15 mouse cellular contexts compared by ENCODE assay signal in genomic region chr13:104542123-104542758, GRCm38 (mm10).
DNase-seq lines count a peak whose midpoint lies in the region; ATAC-seq and TF ChIP-seq lines count a peak whose summit lies in the region.
"Had no signal": no experiment of that assay in that cellular context is flagged by ENCODE, and none has a peak within 500 bp of the region (broad histone marks: within the 10 kb centered on the region; RNA-seq: fewer than 3 reads in every experiment).

No protein-coding gene starts in this region.

- H3K27ac ChIP-seq in heart, postnatal 0 days (ENCODE audit: low read depth) = peak overlapping the region; percentile 16; the same call in 1 of the 2 replicates
- peak overlapping the region; percentile 2; the same call in 1 of the 2 replicates for H3K27ac ChIP-seq in brown adipose tissue, adult 24 weeks (replicated peaks; ENCODE audit: low read depth, low read length)
- H3K27ac ChIP-seq in intestine, postnatal 0 days (ENCODE audit: low read depth, low read length) = peak overlapping the region; percentile 10; the same call in 1 of the 2 replicates
- no peak overlapping the region for H3K27ac ChIP-seq in thymus, adult 2 months (ENCODE audit: control insufficient read depth, insufficient read depth, low read length)
- H3K27ac ChIP-seq: limb, embryonic 12.5 days; liver, embryonic 15.5 days had no signal

- 73% methylated on average over 10 of the region's 10 CpGs for WGBS in heart, postnatal 0 days
- 70% methylated on average over 10 of the region's 10 CpGs for WGBS in intestine, postnatal 0 days
- 90% methylated on average over 10 of the region's 10 CpGs for WGBS in thymus, adult 2 months

- no peak for TF ChIP-seq POLR2A in thymus, adult 2 months (IDR thresholded peaks at IDR 0.05; ENCODE audit: control insufficient read depth, extremely low read depth, insufficient read depth, low read length, poor library complexity)

- H3K9ac ChIP-seq in heart, postnatal 0 days (replicated peaks; ENCODE audit: low read depth, low read length) = no peak overlapping the region
- H3K9ac ChIP-seq in intestine, postnatal 0 days (ENCODE audit: low read depth, low read length) = no peak overlapping the region
- H3K9ac ChIP-seq: limb, embryonic 12.5 days; liver, embryonic 15.5 days had no signal

- H3K4me3 ChIP-seq in heart, postnatal 0 days (ENCODE audit: low read depth, low read length) = no peak overlapping the region
- H3K4me3 ChIP-seq in brown adipose tissue, adult 24 weeks (ENCODE audit: insufficient read depth, low read depth, low read length) = no peak overlapping the region
- H3K4me3 ChIP-seq in intestine, postnatal 0 days (ENCODE audit: low read depth, low read length) = no peak overlapping the region
- no peak overlapping the region for H3K4me3 ChIP-seq in thymus, adult 2 months (ENCODE audit: control insufficient read depth, insufficient read depth, low read length)
- H3K4me3 ChIP-seq: limb, embryonic 12.5 days; liver, embryonic 15.5 days; myocyte had no signal

- H3K4me1 ChIP-seq in heart, postnatal 0 days (ENCODE audit: control insufficient read depth, insufficient read depth) = peaks cover 4% of the 10 kb centered on the region; the same call in 1 of the 2 replicates
- peaks cover 2% of the 10 kb centered on the region; the same call in 1 of the 2 replicates for H3K4me1 ChIP-seq in brown adipose tissue, adult 24 weeks (ENCODE audit: control insufficient read depth, insufficient read depth, insufficient read length, low read length)
- no peaks in the 10 kb centered on the region for H3K4me1 ChIP-seq in intestine, postnatal 0 days (replicated peaks; ENCODE audit: control insufficient read depth, insufficient read depth, low read length)
- no peaks in the 10 kb centered on the region for H3K4me1 ChIP-seq in thymus, adult 2 months (replicated peaks; ENCODE audit: control insufficient read depth, insufficient read depth, low read length)
- H3K4me1 ChIP-seq: liver, embryonic 15.5 days had no signal

- H3K36me3 ChIP-seq in heart, postnatal 0 days (replicated peaks; ENCODE audit: control insufficient read depth, insufficient read depth, low read length) = no peaks in the 10 kb centered on the region
- no peaks in the 10 kb centered on the region for H3K36me3 ChIP-seq in intestine, postnatal 0 days (ENCODE audit: control insufficient read depth, insufficient read depth)
- H3K36me3 ChIP-seq in thymus, adult 2 months (ENCODE audit: control insufficient read depth, insufficient read depth, low read length) = no peaks in the 10 kb centered on the region
- H3K36me3 ChIP-seq: limb, embryonic 12.5 days; liver, embryonic 15.5 days had no signal

- no peak for TF ChIP-seq CTCF in heart, postnatal 0 days (IDR thresholded peaks at IDR 0.05; ENCODE audit: low read depth)
- no peak for TF ChIP-seq CTCF in intestine, postnatal 0 days (IDR thresholded peaks at IDR 0.05; ENCODE audit: low read depth)
- no peak for TF ChIP-seq CTCF in thymus, adult 2 months (IDR thresholded peaks at IDR 0.05; ENCODE audit: borderline replicate concordance, control insufficient read depth, extremely low read depth, insufficient read depth, low read length, poor library complexity)

- no peaks in the 10 kb centered on the region for H3K9me3 ChIP-seq in heart, postnatal 0 days (replicated peaks; ENCODE audit: control insufficient read depth, low read length)
- H3K9me3 ChIP-seq in intestine, postnatal 0 days (ENCODE audit: control insufficient read depth) = no peaks in the 10 kb centered on the region
- H3K9me3 ChIP-seq: limb, embryonic 12.5 days; liver, embryonic 15.5 days had no signal

- no peak for TF ChIP-seq EP300 in heart, postnatal 0 days (IDR thresholded peaks at IDR 0.05; ENCODE audit: low read depth)

- no peak overlapping the region for H3K4me2 ChIP-seq in heart, postnatal 0 days (ENCODE audit: low read depth, low read length)
- H3K4me2 ChIP-seq in intestine, postnatal 0 days (replicated peaks; ENCODE audit: low read depth) = no peak overlapping the region
- H3K4me2 ChIP-seq: limb, embryonic 12.5 days; liver, embryonic 15.5 days; midbrain, embryonic 11.5 days had no signal

- DNase-seq in heart, postnatal 0 days (ENCODE audit: low spot score) = no peak
- DNase-seq in heart, adult 18-20 months = no peak
- no peak for DNase-seq in layer of hippocampus, adult 11-12 months (ENCODE audit: low spot score)
- DNase-seq in thymus, adult 2 months = no peak
- DNase-seq in gastrocnemius, postnatal 36 days = no peak
- DNase-seq: cerebellum, adult 11-12 months had no signal

- no peak for ATAC-seq in heart, postnatal 0 days (ENCODE audit: insufficient read depth, low read depth)
- no peak for ATAC-seq in intestine, postnatal 0 days
- ATAC-seq in megakaryocyte progenitor cell, adult 5-6 weeks (replicated peaks; ENCODE audit: poor library complexity) = peak; percentile 79
- ATAC-seq: forebrain, embryonic 16.5 days; hindbrain, embryonic 16.5 days had no signal

- intact Hi-C loops in gastrocnemius, postnatal 36 days (cut with DNase I) = no loop called here

- no peaks in the 10 kb centered on the region for H3K27me3 ChIP-seq in heart, postnatal 0 days (ENCODE audit: control insufficient read depth, insufficient read depth, low read length)
- no peaks in the 10 kb centered on the region for H3K27me3 ChIP-seq in intestine, postnatal 0 days (replicated peaks; ENCODE audit: control insufficient read depth, insufficient read depth, low read length)
- no peaks in the 10 kb centered on the region for H3K27me3 ChIP-seq in thymus, adult 2 months (ENCODE audit: control insufficient read depth, insufficient read depth, low read length)
- H3K27me3 ChIP-seq: limb, embryonic 12.5 days; liver, embryonic 15.5 days had no signal
